Mouse (Mus musculus) liver, embryonic 14.5 days (tissue): ENCODE measurements around the gene Dok7.

Source experiments
- CTCF ChIP-seq: IDR thresholded peaks from 2 replicates; pipeline ENCODE4 v1.5.1; 2016; ENCODE audit warnings: antibody characterized with exemption, low read depth, control low read depth
- EP300 ChIP-seq: IDR thresholded peaks from 2 replicates; pipeline ENCODE4 v1.6.1; 2016; ENCODE audit warnings: antibody characterized with exemption, low read depth

DNA sequence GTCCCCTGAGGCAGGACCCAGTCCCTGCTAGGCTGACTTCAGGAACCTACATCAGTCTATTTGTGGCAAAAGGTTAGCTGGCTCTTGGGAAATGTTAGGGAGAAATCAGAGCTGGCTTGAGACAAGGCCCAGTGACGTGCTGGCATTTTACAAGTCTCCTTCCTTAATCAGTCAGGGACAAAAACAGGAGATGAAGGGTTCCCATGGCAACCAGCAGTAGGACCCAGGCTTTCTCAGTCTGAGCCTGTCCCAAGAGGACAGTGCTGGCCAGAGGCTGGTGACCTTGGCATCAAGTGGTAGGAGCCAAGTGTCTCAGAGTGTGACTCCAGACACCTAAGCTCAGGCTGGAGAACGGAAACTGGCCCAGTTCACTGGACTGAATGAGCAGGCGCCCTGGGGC, 77.7 kb downstream of the Dok7 start:
- no peak for TF ChIP-seq CTCF
- TF ChIP-seq EP300, result no peak
